Mouse (Mus musculus): ENCODE measurements around the gene Enox1.

Enox1 gene

GRCm38 (mm10) chr14:77197414-77197915, 40.9 kb downstream of the Enox1 start:
- no peak for DNase-seq

DNA sequence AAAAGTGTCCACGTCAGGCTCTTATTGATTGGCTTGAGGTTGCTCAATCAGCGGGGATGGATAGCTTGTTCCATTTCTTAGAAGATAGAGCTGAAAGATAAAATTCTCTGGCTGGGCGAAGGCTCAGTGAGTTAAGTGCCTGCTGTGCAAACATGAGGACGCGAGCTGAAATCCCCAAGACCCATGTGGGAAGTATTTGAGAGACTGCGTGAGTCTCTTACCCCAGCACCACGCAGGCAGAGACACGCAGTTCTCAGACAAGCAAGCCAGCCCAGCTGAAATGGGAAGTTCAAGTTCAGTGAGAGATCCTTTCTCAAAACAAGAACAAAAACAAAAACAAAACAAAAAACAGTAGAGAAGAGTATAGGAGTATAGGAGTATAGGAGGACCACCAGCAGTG, 54.3 kb downstream of the Enox1 start:
- DNase-seq = no peak

GRCm38 (mm10) chr14:77213210-77213609, 56.6 kb downstream of the Enox1 start:
- no peak for DNase-seq

DNA sequence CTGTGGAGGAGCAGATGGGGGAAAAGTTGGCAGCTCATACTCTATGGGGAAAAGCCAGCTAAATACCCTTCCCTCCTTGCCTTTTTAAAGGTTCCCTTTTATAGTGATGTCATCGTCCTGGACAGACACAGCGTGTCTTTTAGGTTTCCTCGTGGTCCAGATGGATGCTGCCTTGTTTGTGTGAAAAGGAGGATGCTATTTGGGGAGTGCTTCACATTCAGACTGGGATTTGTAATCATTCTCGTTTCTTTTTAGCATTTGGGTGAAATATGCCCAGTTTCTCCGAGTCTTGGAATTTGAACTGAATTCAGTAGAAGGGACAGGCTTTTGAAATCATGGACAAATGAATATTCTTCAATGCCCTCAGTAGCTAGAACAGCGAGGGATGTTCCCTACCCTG, 58.3 kb downstream of the Enox1 start:
- no peak for DNase-seq

DNA sequence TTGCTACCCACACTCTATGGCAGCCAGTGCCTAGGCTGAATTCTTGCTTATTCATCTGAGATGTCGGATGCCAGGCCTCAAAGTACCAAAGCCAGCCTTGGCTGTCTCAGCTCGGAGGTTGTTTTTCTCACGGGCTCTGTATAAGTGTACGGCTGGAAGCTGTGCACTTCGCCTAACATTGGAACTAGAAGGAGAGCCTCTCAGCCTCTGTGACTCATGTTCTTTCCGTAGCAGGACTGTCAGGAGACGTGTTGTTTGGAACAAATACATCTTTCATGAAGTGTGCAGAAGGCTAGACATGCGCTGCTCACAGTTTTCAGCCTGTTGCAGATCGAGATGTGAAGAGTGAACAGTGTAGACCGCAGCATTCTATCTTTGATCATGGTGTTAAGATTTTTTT, 68.8 kb downstream of the Enox1 start:
- DNase-seq = no peak

DNA sequence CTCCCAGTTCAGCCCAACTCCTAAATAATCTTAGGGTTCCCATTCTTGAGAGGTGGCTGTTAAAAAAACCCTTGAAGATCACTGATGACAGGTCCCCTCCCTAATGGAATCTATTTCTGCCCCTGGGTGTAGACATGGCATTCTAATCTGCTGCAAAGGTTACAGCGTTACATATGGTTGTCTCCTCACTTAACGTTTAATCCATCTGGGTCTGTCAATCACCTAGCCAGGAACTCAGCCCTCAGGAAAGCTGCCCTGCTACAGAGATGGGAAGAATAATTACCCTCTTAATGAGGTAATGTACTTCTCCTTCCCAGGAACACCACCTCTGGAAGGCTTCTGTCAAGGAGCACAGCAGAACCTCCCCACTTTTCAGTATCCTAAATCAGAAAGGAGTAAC, 82.2 kb downstream of the Enox1 start:
- no peak for DNase-seq

GRCm38 (mm10) chr14:77239360-77239759, 82.8 kb downstream of the Enox1 start:
- DNase-seq = peak in 1 of 2 experiments; percentile 21

DNA sequence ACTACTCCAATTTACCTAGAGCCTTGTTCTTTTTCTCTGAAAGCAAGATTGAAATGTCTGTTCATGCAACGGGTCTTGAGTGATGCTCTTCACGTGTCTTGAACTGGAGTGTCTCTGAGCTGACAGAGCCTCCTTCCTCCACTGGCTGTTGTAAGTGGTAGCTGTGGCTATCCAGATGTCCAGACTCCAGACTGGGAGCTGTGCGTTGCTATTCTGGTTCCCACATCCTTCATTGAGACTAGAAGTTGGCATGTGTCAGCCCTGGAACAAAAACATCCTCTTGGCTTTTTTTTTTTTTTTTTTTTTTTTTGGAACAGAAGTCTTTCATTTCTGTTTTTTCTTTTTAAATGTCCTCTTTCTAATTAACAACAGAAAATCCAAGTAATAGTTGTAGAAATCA, 90.4 kb downstream of the Enox1 start:
- peak in 1 of 2 experiments; percentile 45 for DNase-seq

GRCm38 (mm10) chr14:77248426-77248825, 91.9 kb downstream of the Enox1 start:
- DNase-seq = no peak

DNA sequence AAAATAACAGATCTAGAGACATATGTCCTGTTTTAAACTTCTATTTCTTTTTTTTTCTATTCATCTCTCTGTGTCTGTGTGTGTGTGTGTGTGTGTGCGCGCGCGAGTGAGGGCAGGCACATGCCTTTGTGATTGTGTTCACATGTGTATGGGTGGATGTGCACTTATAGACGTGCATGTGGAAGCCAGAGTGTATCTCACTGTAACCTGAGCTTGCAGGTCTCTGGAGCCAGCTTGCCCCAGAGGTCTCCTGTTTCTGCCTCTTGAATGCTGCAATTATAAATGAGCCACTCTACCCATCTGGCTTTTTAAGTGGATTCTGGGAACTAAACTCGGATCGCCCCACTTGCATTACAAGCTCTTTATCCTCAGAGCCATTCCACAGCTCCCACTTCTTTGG, 92.4 kb downstream of the Enox1 start:
- no peak for DNase-seq

- DNase-seq = no peak
These were observed 94.2 kb downstream of the Enox1 start for GRCm38 (mm10) chr14:77250652-77251238.

DNA sequence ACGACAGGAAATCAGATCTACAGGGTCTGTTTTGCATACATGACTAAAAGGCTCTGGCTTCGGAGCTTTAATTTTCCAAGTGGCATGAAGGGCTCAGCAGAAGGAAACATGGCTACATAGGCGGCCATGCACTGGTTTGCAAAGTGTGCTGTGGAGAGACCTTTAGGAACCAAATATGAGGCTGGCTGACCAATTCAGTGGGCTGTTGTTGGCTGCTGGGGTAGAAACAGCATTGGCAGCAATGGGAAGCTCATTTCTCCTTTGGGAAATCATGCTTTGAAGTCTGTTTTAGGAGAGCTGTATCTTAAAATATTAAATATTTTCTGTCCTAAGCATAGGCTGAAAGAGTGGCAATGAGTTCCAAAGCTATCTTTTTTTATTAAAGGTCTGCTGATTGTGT, 98.6 kb downstream of the Enox1 start:
- DNase-seq = no peak

GRCm38 (mm10) chr14:77255711-77256110, 99.1 kb downstream of the Enox1 start:
- no peak for DNase-seq

DNA sequence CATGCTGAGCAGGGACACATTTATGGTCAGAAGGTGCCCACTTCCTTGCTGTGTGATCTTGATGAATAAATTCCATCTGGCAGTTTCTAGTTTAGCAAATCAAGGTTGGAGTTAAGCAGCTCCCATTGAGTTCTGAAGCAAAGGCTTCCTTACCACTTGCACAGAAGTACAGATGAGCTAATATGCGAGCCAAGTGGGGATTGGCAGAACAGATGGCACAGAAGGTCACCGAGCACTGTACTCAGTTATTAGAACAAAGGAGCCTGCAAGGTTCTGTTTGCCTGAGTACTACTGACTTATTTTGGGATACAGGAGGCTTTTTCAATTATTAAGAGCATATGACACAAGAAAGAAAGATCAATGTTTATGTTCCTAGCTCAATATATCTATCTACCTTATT, 100.4 kb downstream of the Enox1 start:
- DNase-seq = no peak

DNA sequence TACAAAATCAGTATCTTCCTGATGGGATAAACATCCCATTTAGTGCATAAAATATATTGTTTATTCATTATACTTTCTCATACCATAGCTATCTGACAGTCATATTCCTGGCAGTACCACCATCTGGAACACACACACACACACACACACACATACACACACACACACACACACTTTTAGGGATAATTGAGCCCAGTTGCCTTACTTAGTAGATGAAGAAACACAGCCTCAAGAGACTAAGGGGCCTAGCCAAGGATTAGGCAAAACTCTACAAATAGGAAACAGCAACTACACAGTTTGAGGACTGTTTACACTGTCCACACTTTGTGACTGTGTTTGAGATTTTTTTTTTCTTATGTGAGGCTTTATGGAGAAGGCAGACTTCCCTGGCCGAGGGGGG, 100.9 kb downstream of the Enox1 start:
- no peak for DNase-seq

- DNase-seq = no peak
These were observed 101.6 kb downstream of the Enox1 start for GRCm38 (mm10) chr14:77258186-77258585.

DNA sequence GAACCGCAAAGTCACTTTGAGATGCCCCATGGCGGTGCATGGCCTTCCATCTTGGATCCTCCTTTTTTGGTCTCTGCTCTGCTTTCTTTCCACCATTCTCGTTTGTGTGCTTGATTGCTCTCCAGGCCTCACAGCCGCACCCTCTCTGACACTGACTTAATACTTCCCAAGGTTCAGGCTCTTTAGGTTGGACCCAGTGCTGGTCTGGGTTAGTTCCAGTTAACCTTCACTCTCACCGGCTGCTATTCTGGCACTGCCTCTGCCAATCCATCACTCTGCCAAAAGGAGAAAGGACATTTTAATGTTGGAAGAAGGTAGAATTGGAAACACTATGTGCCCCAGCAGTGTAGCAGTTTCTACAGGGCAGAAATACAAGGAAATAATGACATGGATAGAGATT, 103.1 kb downstream of the Enox1 start:
- DNase-seq = no peak

DNA sequence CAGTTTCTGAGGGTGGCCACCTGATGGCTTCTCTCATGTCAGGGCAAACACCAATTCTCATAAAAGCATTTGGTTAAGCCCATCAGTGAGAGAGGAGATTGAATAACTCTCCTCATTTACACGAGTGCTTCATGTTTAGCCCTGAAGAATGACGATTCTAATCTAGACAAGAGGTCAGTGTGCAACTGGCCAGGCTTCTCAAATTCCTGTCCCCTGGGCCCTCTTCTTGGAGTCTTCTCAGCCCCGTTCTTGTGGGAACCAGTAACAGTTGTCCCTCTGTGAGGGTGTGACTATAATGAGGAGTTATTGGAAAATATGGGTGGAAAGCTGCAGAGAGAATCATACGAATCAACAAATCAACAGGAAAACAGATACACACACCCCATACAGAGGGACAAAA, 103.5 kb downstream of the Enox1 start:
- no peak for DNase-seq

DNA sequence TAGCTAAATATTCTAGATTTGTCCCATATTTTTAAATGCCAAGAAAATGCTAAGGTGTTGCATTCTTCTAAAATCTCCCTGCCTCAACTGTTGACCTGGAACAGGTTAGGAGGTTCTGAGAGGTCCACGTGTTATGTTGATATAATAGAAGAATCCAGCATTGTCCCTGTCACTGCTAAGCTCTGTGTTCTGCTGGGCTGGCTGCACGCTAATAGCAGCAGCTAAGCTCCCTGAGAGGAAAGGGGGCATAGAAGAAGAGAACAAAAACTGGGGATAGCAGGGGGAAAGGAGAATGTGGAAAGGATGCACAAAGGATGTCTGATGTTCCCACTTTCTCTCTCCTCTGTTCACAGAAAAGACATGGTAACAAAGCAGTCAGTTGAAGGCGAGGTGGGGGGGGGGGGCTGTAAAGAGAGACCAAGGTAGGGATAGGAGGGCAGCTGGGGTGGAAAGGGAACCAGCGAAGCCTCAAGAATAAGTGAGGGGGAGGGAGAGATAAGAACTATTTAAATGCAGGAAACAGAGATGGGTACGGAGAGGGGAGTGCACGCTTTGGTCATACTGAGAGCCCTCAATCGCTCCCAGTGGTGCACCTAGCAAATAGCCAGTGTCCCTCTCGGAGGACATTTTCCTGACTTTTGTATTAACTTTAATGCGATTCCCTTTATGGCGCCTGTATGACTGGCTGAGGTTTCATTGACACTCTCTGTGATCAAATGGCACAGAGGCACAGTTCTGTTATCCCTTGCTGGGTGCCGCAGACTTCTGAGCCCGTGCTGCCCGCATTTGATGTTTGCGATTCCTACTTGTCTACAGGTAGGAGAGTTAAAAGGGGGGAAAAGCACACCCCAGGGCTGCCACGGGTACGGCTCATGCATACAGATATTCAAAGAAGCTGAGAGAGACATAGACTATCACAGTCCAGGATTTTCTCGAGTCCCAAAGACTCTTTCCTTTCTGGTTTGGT, 110.5 kb downstream of the Enox1 start:
- DNase-seq = no peak

DNA sequence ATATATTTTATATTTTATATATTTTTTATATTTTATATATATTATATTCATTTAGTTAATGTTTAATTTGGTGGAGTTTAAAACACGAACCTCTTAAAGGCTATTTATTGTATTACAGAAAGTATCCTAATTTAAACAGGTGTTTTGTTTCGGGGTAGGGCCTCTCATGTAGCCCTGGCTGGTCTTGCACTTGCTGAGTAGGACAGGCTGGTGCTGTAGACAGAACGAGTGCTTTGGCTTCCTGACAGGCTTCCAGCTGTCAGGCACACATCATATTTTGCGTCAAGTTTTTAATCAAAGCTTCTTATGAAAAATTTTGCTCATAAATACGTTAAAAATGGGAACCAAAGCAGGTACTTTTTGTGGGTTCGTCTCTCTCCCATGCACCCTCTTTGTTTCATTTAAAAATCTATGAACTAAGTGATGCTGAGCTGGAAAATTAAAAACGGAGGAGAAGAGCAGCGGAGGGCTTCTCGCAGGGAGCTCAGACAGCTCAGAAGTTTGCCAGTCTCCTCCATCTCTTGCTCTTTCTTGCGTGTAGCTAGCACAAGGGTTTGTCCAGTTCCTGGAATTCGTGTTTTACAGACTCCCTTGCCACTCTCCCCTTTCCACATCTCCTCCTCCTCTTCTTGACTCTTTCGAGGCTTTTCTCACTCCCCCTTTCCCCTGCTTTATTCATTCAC, 115.8 kb downstream of the Enox1 start:
- no peak for DNase-seq

- no peak for DNase-seq
These were observed 116.4 kb downstream of the Enox1 start for GRCm38 (mm10) chr14:77272931-77273446.

GRCm38 (mm10) chr14:77273721-77274120, 117.2 kb downstream of the Enox1 start:
- no peak for DNase-seq

GRCm38 (mm10) chr14:77275607-77276006, 119.0 kb downstream of the Enox1 start:
- no peak for DNase-seq

Measured in lung, postnatal 4 days (tissue).